Mouse (Mus musculus) embryonic stem cell, embryonic (primary cell): ENCODE measurements around the gene Wdr25.

Experiments
- CTCF ChIA-PET, 4 experiments: fragments of 300-600 bp in 2 of 4; fragments of 350-600 bp in 2 of 4; sonication (Branson Sonifier 250); formaldehyde crosslinking; loops; one replicate each; lab custom pipeline; 2022; ENCODE audit warnings: inconsistent platforms in 2 of 4; lab: Charles Lee
- POLR2A ChIA-PET, 4 experiments: fragments of 300-600 bp in 2 of 4; fragments of 350-600 bp in 2 of 4; sonication (Branson Sonifier 250); formaldehyde crosslinking; loops; one replicate each; lab custom pipeline; 2022; ENCODE audit warnings: antibody characterized with exemption in 4 of 4, inconsistent platforms in 1 of 4; lab: Charles Lee

Wdr25 gene

DNA sequence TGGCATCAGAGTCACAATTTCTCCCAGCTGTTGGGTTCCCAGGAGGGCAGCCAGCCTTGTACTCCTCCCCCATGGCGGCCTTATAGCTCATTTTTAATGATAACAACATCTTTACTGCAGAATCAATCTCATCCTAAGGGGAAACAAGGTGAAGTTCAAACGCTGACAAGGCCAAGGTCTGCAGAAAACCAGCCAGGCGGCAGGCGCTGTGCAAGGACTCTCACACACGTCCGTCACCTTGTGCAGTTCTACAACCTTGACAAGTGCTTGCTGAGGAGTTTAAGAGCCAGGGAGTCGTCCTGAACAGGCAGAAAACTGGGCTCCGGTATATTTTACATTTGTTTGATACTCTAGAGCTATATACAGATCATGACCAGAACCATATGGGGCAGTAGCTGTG is 10.7 kb upstream of the Wdr25 start:
- CTCF ChIA-PET = no interaction called here
- POLR2A ChIA-PET = interaction anchor here in 3 of 4 experiments (0.8 to 5.1 kb wide), 7 partner anchors 9 to 84 kb away, joined by 3 to 36 read pairs (median 8); partner anchors contain the start of genes Wars (in 3 of the 3) and Wdr25 (in 3 of the 3)

DNA sequence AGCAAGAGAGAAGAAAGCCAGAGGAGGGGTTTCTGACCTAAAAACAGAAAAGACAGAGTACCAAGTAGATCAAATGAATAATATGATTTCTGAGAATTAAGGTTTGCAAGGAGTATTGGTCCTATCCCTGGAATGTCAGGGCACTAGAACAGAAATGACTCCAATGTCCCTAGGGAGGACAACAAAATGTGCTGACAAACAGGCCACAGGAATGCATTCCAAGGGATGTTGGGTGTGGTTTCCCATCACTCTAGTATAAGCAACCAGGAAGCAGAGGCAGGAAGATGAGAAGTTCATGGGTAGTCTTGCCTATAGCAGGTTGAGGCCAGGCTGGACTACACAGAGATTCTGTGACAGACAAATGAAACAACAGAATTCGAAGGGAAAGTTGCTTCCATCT is 7.5 kb upstream of the Wdr25 start:
- POLR2A ChIA-PET = interaction anchor here in 1 of 4 experiments (0.8 to 5.1 kb wide), 3 partner anchors 8 to 9 kb away, joined by 3 to 36 read pairs (median 8); partner anchors contain the start of genes Wars and Wdr25

DNA sequence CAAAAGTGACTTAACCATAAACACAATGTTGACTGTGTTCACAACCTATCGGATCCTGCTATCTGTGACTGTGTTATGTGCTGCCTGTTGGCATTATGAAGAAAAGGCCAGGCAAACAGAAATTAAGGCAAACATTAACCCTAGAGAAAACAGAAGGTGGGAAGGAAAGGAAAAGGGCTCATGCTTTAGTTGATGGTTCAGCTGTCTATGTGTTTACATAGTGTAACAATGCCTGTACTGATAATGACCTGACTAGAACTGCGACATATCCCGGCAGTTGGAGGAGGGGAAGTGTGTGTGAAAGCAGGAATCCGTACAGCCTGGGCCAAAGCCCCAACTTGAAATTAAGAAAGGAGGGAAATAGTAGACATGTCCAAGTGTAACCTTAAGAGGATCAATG is 6.4 kb upstream of the Wdr25 start:
- ChIA-PET CTCF (interaction anchor here in 1 of 4 experiments (0.6 kb wide), 1 partner anchor 200 kb away, joined by 5 read pairs; no protein-coding TSS in a partner anchor), POLR2A (interaction anchor here in 1 of 4 experiments (2.3 kb wide), 1 partner anchor 9 kb away, joined by 8 read pairs; no protein-coding TSS in a partner anchor)

More for the DNA sequence above, 7.5 kb upstream of the Wdr25 start:
- CTCF ChIA-PET = no interaction called here

DNA sequence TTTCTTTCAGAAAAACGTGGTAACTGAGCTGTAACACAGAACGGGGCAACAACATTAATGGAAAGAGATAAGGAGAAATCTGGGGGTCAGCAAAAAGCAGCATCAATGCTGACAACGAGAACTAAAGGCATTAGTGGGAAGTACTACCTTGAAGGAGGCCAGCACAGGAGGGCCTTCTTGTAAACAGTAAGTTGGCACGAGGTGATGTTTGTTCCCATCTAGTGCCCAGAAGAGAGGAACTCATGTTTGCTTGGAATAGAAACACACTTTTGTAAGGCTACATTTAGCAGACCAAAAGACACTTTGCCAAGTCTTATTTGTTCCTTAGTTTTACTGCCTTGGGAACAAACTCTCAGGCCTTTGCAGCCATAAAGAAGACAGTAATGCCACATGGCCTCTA is 4.8 kb upstream of the Wdr25 start:
- POLR2A ChIA-PET = interaction anchor here in 2 of 4 experiments (0.6 to 0.7 kb wide), 3 partner anchors 36 to 325 kb away, joined by 3 to 6 read pairs (median 4); no protein-coding TSS in a partner anchor
- CTCF ChIA-PET = no interaction called here

DNA sequence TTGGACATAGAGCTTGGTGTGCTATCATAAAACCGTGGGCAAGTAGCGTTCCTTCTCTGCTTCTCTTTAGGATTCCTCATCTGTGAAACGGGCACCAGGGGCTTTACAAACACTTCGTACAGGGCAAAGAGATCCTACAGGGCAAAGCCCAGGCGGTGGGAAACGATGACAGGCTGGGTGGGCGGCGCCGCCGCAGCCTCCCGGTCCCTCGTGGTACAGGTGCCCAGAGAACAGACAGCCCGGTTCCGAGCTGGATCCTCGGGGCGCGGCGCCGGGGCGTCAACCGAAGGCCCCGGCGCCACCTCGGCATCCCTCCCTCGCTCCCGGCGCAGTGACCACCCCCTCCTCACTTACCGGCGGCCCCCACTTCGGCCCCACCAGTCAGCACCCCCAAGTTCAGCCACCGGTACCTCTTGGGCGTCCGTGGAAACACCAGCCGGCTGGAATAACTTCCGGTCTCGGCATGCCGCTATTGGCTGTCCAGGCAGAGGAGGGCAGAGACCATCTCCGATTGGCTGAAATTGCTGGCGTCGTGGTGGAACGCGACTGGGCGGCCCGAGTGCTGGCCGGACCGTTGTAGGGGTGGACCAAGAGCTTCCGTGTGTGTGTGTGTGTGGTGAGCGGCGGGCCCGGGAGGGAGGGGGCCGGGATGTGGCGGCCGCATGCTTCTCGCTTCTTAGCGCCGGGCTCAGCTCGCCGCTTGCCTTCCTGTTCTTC is 442 bp downstream of the Wdr25 start, which contains the start of gene Wars:
Wars (minus strand) TSS at position 460 of the 717 bp plus-strand sequence.
- CTCF ChIA-PET = interaction anchor here in 3 of 4 experiments (0.5 to 2.7 kb wide), 5 partner anchors 57 to 612 kb away, joined by 3 to 6 read pairs (median 3); no protein-coding TSS in a partner anchor
- POLR2A ChIA-PET = interaction anchor here (0.5 to 3.4 kb wide), 47 partner anchors 10 to 1065 kb away, joined by 3 to 36 read pairs (median 4); partner anchors contain the start of genes Evl (in 1 of the 4), Slc25a29 (in 1 of the 4), Slc25a47 (in 1 of the 4) and Yy1 (in 1 of the 4)

DNA sequence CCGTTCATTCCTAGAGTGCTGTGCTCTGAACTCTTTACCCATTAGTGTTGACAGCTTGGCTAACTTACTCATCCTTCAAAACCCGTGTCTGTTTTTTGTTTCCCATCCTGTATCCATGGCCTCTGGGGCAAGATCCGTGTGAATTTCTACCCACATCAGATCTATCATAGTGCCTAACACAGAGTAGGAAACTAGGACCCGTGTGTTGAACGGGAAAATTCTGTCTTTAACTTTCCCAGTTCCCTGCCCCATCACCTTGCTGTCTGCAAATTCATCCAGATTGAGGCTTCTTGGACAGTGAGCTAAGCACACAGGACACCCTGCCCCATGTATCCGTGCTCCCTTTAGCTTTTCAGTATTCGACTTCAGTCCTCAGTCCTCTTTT is 993 bp downstream of the Wdr25 start:
- POLR2A ChIA-PET = interaction anchor here (0.5 to 3.4 kb wide), 45 partner anchors 8 to 557 kb away, joined by 3 to 36 read pairs (median 4); partner anchors contain the start of genes Evl (in 1 of the 4), Slc25a29 (in 1 of the 4), Slc25a47 (in 1 of the 4) and Yy1 (in 1 of the 4)
- CTCF ChIA-PET = interaction anchor here in 2 of 4 experiments (0.6 to 2.7 kb wide), 4 partner anchors 58 to 612 kb away, joined by 3 to 6 read pairs (median 3); no protein-coding TSS in a partner anchor

DNA sequence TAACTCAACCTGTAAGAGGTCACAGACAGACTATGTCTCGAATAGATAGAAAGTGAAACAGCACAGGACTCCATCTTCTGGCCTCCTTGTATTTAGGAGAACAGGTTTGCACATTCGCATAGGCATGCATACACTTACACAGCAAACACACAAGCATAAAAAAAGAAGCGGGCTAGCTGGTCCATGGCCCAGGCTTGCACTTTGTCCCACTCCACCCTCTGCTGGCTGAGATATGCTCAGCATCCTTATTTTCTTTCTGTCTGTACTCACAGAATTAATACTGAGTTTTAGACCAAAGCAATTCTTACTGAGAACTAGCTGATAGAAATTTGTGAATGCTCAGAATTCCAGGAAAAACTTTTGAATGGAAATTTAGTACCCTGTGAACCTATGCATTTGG is 2.6 kb downstream of the Wdr25 start:
- POLR2A ChIA-PET = interaction anchor here in 2 of 4 experiments (0.5 to 3.2 kb wide), 3 partner anchors 13 to 150 kb away, joined by 3 to 36 read pairs (median 8); no protein-coding TSS in a partner anchor
- CTCF ChIA-PET = interaction anchor here in 2 of 4 experiments (0.6 to 2.7 kb wide), 6 partner anchors 12 to 498 kb away, joined by 3 to 6 read pairs (median 3); no protein-coding TSS in a partner anchor

DNA sequence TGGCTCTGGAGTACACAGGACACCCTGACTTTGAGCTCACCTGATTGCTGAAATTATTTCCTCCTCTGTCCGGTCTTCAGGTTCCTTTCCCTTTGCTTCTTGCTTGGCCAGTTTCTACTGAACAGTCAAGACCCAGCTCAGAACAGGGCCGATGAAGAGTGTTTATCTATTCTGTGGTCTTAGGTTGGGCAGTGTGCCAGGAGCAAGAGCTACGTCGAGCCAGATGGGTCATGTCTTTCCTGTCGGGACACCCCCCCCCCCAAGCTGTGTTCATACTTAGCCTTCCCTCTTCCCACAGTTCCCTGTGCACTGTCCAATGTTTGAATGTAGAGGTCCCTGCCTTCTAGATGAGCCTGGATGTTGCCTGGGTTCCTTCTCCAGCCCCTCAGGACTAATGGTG is 7.9 kb downstream of the Wdr25 start:
- ChIA-PET CTCF (interaction anchor here in 3 of 4 experiments (0.6 to 1.4 kb wide), 5 partner anchors 144 to 1427 kb away, joined by 3 to 5 read pairs (median 4); no protein-coding TSS in a partner anchor), POLR2A (interaction anchor here in 1 of 4 experiments (0.6 to 1.3 kb wide), 3 partner anchors 19 to 661 kb away, joined by 3 to 4 read pairs (median 3); no protein-coding TSS in a partner anchor)

DNA sequence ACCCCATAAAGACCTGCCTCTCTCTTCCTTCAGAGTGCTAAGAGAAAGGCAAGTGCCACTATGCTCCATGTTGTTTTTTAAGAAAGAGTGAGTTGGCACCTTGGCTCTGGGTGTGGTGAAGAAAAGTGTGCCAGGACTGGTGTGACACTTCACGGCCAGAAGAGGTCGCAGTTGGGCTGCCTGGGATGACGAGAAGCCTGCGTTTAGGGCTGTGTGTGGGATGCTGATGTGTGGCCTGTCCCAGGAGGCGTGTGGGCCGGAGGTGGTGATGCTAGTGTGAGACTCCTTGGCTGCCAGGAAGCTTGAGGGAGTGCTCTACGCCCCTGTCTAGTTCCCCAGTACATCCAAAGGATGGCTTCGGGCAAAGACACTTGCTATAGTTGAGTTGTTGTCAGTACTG is 9.5 kb downstream of the Wdr25 start:
- ChIA-PET CTCF (interaction anchor here in 3 of 4 experiments (0.6 to 1.6 kb wide), 5 partner anchors 51 to 491 kb away, joined by 3 to 7 read pairs (median 3); no protein-coding TSS in a partner anchor), POLR2A (interaction anchor here in 2 of 4 experiments (1.1 to 5.1 kb wide), 7 partner anchors 9 to 142 kb away, joined by 3 to 28 read pairs (median 7); partner anchors contain the start of genes Wars (in 2 of the 2) and Wdr25 (in 2 of the 2))

DNA sequence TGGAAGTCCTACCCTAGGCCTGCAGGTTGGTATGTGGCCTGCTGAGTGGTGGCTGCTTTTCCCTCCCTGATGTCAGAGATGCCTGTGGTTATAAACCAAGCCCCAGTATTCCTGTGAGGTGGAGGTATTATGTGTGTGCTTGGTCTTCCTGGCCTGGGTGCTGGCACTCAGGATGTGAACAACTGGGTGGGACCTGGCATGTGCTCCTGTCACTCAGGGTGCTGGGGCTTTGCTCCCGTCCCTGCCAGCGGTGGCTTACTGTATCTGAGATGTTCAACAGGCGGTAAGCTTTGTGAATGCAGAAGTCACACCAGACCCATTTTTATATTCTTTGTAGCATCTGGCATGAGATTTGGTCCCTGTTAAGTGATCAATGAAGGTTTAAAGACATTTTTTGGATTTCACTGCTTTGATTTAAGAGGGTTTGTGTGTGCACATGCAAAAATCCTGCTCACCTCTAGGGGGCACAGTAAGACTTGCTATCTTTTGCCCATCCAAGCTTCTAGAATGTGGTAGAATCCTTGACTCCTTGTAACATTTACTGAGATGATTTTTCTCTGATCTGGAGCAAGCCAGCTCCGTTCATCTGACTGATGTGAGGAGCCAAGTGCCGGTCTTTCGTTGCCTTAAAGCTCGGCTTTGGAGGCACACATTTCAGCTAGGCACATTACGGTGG is 10.3 kb downstream of the Wdr25 start:
- POLR2A ChIA-PET = interaction anchor here in 3 of 4 experiments (0.6 to 5.1 kb wide), 15 partner anchors 10 to 1046 kb away, joined by 3 to 28 read pairs (median 3); partner anchors contain the start of genes Wars (in 3 of the 3) and Wdr25 (in 2 of the 3)
- CTCF ChIA-PET = interaction anchor here in 3 of 4 experiments (0.5 to 1.9 kb wide), 14 partner anchors 23 to 639 kb away, joined by 3 to 9 read pairs (median 4); no protein-coding TSS in a partner anchor

DNA sequence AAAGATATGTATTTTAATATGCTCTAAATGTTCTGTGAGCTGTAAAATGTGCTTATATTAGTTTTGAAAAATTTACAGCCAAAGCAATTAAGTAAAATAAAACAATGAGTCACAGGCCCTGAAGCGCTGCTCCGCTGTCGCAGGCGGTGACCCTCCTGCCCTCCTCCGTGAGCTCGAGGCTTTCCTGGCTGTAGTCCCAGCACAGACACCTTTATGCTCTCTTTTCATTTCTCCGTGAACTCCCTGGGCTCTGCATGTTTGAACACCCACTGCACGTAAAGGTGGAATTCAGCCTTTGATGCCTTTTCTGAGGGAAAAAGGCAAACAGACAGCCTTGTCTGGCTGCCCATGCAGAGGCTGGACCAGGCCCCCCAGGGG is 10.8 kb downstream of the Wdr25 start:
- POLR2A ChIA-PET = interaction anchor here in 3 of 4 experiments (0.6 to 5.1 kb wide), 16 partner anchors 9 to 1045 kb away, joined by 3 to 28 read pairs (median 3); partner anchors contain the start of genes Wars (in 3 of the 3) and Wdr25 (in 2 of the 3)
- CTCF ChIA-PET = interaction anchor here in 3 of 4 experiments (0.5 to 1.9 kb wide), 14 partner anchors 14 to 1055 kb away, joined by 3 to 9 read pairs (median 4); no protein-coding TSS in a partner anchor

DNA sequence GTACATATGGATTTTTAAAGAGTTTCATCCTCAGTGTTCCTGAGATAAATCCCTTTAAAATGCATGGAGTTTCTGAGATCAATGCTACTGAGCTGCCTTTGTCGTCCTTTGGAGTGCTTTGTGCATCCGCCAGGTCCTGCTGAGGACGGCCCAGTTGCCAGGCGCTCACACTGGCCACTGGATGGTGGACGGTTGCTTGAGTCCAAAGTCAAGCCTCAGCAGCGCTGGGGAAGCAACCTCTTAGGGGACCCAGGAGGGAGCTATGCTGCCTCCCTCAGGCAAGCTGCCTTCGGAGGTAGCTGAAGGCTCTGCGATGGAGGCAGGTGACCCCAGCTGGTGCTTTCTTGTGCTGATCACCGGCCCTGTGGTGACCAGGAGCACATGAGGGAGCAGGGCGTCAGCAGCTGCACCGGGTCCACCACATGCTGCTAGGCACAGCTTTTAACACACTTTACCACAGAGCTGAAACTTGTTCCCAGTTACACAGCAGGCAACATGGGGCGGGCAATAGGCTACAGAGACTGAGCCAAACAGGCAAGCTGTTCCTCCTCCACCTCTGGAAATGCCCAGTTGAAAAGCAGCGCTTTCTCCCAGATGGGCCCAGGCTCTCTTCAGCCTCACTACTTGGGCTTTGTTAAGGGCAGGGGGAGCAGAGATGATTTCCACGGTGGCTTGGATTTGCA is 12.3 kb downstream of the Wdr25 start:
- CTCF ChIA-PET = interaction anchor here in 2 of 4 experiments (0.6 to 1.9 kb wide), 9 partner anchors 48 to 681 kb away, joined by 3 to 6 read pairs (median 3); no protein-coding TSS in a partner anchor
- POLR2A ChIA-PET = interaction anchor here in 3 of 4 experiments (0.5 to 5.1 kb wide), 13 partner anchors 9 to 648 kb away, joined by 3 to 28 read pairs (median 5); partner anchors contain the start of genes Wars (in 2 of the 3) and Wdr25 (in 2 of the 3)

DNA sequence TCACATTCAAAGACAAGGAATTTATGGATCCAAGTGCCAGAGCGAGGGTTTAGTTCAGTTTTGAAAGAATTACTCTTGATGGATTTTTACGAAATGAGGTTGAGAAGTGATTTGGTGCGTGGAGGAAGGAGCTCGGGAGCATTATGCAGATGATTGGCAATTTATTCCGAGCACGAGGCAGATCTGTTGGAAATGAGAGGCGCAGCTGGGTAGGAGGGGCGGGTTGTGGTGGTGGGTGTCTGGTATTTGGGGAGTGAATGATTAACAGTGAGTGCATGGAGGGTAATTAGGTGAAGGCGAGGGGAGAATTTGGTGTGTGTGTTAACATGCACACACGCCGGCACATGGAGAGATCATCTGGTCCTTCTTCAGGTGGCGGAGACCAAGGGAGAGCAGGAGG is 13.0 kb downstream of the Wdr25 start:
- ChIA-PET CTCF (interaction anchor here in 2 of 4 experiments (0.6 to 1.0 kb wide), 5 partner anchors 47 to 487 kb away, joined by 3 to 6 read pairs (median 3); no protein-coding TSS in a partner anchor), POLR2A (interaction anchor here in 3 of 4 experiments (0.6 to 5.1 kb wide), 9 partner anchors 10 to 83 kb away, joined by 3 to 28 read pairs (median 5); partner anchors contain the start of genes Wars (in 2 of the 3) and Wdr25 (in 2 of the 3))

DNA sequence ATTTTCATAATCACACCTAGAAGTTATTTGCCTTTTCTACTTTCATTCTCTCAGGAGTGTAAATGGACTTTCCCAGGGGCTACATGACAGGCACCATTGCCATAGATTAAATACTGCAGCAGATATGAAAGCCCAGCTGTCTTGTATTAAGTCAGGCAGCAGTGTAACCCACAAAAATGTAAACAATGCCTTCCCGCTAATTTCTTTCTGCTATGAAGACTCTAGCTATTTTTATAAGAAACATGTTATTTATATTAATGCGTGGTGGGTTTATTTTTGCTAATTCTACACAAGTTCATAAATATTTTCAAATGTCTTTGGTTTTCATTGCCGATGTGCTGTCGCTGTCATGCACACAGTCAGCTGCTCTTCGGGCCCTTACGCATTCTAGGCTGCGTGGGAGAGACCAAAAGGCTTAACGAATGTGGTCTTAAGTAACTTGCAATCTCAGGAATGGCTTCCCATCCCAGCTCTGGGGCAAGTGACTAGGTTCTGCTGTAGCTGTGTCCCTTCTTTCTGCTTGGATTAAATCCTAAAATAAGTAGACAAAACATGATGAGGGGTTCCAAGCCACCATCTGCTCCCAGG is 16.5 kb downstream of the Wdr25 start:
- POLR2A ChIA-PET = interaction anchor here in 1 of 4 experiments (0.6 kb wide), 1 partner anchor 1041 kb away, joined by 3 read pairs; no protein-coding TSS in a partner anchor
- CTCF ChIA-PET = no interaction called here

DNA sequence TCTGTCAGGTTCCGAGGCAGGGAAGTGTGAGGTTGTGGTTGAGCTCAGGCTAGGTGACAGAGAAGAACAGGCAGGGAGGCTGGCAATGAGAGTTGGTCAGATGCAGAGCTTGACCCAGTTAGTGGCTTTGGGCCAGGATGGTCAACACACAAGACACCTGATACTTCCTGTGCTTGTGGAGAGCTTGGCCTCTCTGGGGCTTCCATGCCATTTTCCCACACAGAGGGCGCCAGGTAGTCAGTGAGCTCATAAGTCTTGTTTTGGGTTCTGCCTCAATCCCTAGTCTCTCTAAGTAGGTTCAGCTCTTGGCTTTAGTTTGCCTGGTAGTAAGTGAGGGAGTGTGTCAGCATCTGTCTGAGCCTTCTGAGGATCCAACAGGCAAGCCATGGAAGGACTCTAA is 19.0 kb downstream of the Wdr25 start:
- ChIA-PET CTCF (no interaction called here), POLR2A (interaction anchor here in 1 of 4 experiments (1.2 to 1.8 kb wide), 2 partner anchors 12 to 15 kb away, joined by 3 to 7 read pairs; no protein-coding TSS in a partner anchor)

DNA sequence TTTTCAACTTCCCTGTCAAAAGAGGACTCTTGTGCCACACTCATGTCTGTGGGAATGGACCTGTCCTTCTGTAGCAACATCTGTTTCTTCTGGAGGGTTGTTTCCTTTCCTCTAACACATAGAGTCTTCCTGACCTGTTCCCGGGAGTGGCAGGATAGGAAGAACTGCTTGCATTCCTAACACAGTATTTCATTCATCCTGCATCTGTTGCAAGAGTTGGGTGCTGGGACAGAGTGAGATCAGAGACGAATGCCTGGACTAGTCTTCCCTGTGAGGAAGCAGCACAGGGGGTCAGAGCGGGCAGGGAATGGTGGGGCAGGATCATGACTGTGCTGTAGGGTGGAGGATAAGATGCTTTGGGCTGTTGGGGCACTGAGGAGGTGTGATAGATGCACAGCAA is 20.8 kb downstream of the Wdr25 start:
- ChIA-PET POLR2A (interaction anchor here in 1 of 4 experiments (1.3 kb wide), 1 partner anchor 10 kb away, joined by 3 read pairs; no protein-coding TSS in a partner anchor), CTCF (no interaction called here)
